Mouse (Mus musculus) adrenal gland, adult 18-20 months (tissue): ENCODE measurements around the gene Pirt. TPM values are rescaled to one million over a fixed set of nuclear protein-coding genes. Genes with fewer than 3 reads are reported as not detected.

ENCODE experiments used
- DNase-seq, 2 experiments: peaks; one replicate each; pipeline ENCODE4 v3.0.0; 2021 to 2022; ENCODE audit warnings: low spot score in 2 of 2
- long read RNA-seq, 2 experiments: library from polyadenylated mRNA; stranded (forward); transcript quantifications; one replicate each; pipeline ENCODE4 v2.0.0; 2021
- total RNA-seq, 2 experiments: library from RNA; stranded (reverse); gene quantifications; 1 replicate in 1 of 2; 2 replicates in 1 of 2; pipeline ENCODE4 v1.2.3; 2021

The Pirt gene
- 1 to 10 TPM; 7.5 to 9.9 TPM for total RNA-seq
- long read RNA-seq, experiment 1, full-length matches to known transcripts: 5 of 5 reads
- long read RNA-seq, experiment 1, partial matches to known transcripts: 0 of 5 reads
- long read RNA-seq, experiment 1, other reads (novel, unspliced or antisense): 0 of 5 reads
- long read RNA-seq, experiment 2, full-length matches to known transcripts: 2 of 4 reads
- long read RNA-seq, experiment 2, partial matches to known transcripts: 0 of 4 reads
- long read RNA-seq, experiment 2, other reads (novel, unspliced or antisense): 2 of 4 reads

DNA sequence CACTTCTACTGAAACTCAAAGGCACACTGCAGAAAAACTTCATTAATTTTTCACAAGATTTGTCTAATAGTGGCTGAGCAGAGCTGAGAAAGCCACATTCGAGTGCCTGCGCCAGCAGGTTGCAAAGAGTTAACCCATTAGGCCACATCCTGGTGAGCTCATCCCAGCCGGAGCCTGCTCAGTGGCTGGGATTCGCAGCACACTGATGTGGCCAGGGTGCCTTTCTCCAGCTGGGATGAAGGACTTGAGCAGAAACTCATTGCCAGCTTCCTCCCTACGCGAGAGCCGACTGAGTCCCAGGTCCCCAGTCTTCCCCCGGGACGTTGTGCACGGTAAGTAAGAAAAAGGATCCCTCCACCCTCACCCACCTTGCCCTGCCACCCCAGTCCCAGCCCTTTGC, at the start of gene Pirt:
Gene Pirt, plus strand, starts transcription at position 171 of the 400 bp plus-strand sequence.
- DNase-seq: no peak

DNA sequence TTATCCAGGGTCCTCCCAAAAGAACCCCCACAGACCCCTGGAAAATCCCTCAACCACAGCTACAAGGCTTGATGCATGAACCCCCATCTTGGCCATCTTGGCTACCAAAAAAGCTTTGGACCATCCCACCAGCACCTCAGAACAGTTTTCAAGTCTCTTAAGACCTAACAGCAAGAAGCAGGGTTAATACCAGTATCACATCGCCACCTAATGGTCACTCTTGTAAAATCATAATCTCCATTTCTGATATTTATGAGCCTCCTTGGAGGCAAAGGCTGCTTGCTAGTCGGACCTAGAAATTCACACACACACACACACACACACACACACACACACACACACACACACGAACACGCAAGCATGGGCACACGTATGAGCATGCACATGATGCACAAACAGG, 40.1 kb upstream of the Pirt start:
- DNase-seq: no peak

DNA sequence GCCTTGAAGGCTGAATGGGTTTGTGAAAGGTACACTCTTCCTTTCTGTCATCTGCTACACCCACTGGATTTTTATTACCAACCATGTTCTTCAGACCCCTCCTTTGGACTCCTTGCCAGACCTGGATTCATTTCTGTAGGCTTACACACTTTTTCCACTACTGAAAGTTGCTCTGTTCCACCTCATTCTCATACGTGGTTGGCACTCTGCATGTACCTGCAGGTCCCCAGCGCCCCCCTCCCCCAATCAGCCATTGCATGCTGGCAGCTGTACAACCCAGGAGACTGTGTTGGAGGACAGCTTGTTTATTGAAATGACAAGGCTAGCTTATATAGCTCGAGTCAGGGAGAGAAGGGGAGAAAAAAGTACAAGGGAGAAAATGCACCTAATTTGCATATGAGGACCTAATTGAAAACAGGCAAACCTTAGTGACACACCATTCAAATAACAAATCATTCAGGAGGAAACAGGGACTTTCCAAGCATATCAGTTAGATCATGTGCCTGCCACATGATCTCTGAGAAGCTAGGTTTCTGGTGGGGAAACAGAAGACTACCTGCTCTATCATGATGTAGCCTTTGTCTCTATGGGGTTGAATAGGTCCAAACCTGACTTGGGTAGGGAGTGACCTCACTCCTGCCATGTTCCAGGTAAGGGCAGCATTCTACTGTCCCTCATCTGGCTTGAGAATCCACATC, 38.9 kb upstream of the Pirt start:
- DNase-seq: no peak

DNA sequence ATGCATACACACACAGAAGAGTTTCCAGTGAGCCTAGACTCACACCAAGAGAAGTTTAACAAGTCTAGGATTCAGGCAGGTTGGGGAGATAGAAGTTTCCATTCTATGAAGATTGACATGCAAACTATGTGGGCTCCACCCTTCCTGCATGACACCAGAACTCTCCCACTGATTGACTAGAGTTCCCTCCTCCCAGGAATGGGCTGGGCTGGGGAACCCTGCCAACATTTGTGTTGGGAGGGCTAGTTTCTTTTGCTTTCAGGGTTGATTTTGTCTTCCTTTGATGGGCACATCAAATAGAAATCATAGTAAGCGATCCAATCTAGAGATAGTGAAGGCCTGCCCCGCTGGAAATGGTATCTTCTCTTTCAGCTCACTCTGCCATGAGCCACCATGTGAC, 30.5 kb upstream of the Pirt start:
- no peak for DNase-seq

DNA sequence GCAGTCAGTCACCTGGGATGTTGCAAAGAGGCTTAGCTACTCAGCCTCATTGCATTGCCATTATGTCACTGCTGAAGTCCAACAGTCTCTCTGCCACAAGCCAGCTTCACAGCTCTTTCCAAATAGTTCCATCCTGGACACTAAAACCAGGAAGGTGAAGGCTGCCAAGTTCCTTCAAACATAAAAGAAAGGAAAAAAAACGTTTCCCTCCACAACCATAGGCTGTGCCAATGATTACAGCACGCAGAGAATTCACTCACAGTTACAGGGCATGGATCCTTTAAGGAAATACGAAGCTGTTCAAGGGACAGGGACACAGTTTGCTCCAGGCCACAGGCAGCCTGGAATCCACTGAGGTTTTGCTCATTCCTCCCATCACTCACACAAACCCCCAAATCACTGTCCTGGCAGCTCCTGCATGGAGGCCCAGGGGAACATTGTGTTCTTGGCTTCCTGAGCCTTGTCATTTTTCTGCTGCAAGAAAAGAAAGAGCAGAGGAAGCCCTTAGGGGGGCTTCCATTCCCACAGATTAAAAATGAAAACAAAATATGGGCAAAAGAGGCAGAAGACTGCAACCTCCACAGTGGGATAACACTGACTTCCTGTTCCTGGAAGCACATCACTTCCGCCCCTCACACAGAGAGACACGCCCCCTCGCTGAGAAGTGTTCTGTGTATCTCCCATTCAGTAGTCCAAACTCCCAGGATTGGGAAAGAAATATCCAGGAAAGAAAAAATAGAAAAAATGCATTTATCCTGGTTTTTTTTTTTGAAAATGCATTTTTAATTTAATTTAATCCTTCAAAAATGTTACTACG, 29.3 kb upstream of the Pirt start:
- DNase-seq: no peak

DNA sequence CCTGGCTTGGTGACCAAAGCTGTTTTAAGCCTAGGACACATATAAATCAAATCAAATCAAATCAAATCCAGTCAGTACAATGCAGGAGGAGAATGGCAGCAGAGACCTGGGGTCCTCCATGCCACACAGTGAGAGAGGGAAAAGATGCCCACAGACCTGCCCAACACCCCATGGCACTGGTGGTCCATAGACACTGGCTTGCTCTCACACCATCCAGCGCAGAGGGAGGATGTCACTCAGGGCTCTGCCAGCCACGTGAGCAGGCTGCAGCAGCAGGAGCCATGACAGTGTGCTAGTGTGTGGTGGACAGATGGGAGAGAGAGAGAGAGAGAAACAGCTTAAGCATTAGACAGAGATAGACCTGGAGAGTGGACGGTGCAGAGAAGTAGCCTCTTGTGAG, 19.2 kb upstream of the Pirt start:
- DNase-seq: no peak

DNA sequence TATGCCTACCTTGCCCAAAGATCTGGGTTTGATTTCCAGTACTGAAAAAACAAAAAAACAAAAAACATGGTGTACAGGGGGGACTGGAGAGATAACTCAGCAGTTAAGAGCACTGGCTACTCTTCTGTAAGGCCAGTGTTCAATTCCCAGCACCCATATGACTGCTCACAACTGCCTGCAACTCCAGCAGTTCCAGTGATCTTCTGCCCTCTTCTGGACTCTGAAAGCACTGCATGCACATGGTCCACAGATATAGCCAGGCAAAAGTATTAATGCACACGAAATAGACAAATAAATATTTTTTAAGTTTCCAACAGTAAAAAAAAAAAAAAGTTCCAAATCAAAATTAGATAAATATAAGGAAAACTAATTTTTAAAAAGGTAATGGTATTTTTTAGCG, 13.0 kb upstream of the Pirt start:
- DNase-seq: no peak

DNA sequence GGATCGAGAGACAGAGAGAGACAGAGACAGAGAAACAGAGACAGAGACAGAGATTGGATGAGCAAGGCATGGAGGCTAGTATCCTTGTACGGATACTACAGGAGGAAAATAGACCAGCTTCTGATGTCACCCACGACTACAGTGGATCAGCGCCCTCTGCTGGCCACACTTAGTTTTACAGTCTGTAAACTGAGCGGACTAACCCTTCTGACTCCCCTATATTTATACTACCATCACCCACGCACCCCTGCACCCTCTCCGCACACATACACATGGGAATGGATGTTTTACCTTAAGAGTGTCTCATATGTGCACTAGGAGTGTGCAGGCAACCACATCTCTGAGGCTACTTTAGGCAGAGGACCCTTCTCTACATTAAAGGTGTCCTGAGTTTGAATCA, 12.4 kb upstream of the Pirt start:
- peak; percentile 54 to 63 for DNase-seq

DNA sequence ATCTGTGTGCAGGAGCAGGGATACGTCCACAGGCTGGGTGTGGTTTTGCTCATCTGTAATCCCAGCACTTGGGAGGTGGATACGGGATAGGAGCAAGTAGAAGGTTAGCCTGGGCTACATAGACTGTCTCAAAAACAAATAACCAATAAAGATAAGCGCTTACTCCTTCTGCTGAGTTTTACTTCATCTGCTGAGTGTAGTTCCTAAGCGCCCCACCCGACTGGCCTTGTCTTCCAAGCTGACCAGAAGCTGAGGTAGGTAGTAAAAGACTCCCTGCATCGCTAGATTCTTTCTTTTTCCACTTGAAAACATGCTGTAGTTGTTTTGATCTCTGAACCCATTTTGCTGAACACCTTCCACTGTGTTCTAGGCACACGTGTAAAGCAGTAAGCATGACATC, 9.0 kb upstream of the Pirt start:
- DNase-seq: no peak

DNA sequence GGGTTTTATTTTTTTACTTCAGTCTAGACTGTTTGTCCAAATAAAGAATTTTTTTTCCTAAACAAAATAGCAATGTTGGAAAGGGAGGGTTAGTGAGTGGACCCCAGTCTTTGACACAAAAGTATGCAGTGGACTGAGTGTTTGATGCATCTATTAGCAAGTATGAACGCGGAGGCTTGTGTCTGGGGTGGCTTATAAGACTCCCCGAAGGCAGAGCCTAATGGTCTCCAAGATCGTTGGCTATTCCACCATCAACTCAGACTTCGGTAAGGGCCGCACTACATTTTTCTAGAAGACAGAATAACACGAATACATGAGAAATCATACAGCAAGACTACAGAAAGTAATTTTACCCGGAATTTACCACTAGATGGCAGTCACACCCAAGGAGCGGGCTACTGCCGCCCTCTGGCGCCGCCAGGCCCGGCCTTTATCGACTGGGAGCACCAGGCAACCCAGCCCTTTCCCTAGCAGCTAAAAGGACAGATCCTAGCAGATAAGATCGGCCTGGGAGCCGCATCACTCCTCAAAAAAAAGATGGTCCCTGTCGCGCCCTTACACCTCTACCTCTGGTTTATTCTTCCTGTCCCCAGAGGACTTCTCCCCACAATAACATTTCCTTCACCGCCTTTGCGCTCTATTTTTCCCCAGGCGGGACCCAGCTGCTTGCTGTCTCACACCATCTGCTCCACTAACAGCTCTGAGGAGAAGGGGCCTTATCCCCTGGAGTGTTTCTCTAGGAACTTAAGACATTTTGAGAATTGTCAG, 6.0 kb upstream of the Pirt start:
- DNase-seq: peak; percentile 55 to 57

DNA sequence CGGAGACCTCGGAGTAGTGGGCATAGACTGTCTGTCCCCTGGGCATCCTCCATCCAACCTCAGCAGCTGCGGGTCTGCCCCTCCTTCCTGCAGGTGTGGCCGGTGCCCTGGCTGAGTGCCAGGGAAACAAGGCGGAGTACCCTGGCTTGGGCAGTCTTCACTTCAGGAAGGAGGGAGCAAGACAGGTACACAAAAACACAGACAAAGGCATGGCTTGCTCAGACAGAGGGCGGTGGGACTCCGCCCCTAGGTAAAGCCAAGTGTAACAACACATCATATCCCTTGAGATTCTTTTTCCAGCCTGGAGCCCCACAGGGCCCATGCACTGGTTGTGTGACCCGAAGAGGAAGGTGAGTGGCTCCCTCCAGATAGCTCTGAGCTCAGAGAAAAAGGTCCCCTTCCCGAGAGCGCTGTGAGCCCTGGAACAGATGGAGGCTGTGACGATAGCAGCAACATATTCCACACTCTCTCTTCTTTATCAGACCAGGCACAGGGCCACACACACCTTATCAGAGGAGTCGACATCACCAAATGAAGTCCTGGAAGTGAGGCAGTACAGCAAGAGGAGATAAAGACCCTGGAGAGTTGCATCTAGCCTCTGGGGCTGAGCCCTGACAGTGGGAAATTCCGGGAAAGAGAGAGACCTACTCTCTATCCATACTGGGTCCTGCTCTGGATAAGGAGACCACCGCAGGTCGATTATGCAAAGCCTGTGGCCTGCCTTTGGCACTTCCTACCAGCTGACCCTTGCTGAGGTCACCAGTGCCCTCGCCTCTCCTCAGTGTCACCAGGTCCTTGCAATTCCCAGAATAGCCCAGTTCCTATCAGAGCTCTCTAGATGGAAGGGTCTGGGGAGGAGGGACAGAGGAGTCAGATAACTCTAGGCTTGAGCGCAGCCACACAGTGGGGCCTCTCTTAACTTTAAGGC, 1.0 kb downstream of the Pirt start:
- DNase-seq: no peak

DNA sequence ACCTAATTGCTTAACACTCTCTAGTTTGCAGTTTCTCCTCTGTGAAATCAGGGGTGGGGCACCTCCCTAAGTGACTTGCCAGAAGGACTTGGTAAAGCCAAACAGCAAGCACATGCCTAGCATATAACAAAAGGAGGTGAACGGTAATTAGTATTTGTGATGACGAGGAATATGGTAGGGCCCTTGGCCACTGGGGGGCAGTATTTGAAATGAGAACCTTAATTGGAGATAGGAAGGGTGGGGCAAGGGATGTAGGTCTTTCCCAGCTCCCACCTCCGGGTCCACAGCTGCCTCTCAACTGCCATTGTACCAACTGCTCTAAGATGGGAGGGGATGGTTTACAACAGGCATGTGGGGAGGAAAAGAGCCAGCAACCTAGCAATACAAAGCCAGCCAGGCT, 2.5 kb downstream of the Pirt start:
- peak; percentile 33 for DNase-seq

DNA sequence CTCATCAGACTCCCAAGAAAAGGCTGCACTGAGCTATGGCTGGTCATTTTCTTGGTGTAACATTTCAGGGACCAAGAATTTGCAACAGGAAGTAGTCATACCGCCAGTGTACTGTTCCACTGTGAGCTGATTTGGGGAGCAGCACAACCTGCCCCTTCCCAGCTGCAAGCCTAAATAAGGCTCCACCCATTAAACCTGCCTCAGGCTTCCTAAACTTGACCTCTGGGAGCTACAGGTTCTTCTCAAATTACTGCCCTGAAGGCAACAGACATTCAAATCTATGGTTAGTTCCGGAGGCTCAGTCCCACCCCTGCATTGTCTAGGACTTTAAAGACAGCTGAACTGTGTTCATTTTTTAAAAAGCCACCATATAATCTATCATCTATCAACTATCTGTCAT, 8.2 kb downstream of the Pirt start:
- no peak for DNase-seq

DNA sequence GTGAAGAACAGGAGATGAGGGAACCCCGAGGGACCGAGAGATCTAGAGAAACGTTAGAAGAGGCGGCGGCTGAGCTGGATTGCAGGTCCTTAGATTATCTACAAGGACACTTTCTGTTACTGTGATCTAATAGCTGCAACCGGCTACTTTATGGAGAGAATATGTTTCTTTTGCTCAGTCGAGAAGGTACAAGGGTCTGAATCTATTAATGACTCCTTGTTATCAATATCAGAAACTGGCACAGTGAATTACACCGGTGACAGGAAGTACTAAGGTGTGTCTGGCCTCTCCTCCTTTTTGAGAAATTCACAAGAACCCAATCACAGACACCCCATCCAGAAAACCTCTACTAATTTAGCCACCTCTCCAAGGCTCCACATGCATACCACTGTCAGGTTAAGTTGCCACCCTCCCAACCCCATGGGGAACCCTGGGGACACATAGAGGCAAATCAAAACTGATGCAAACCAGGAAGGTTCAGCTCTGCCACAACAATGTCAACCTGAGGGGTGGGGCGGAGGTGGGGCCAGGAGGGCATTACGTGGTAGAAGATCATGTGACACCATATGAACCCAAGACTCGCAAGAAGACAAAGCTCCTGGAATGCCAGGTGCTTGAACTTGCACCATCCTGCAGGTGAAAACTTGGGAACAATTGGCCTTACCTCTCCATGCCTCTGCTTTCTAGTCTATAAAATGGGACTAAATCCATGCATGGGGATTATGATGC, 12.5 kb downstream of the Pirt start:
- no peak for DNase-seq

DNA sequence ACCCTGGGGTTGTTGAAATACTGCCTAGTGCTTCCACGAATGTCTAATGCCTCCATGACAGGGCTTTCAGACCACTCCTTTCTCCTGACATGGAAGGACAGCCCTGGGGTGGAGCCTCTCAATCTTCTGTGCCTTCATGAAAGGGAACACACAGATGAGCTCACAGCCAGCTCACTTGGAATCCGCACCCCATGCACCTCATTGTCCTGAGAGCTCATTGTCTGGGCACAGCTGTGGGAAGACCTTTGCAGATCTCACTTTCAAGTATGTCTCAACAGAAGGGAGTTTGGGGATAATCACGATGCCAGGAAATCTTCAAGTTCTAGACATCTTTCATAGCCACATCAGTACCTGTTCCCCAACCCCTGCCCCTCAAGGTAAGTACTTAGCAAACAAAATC, 16.5 kb downstream of the Pirt start:
- DNase-seq: no peak

DNA sequence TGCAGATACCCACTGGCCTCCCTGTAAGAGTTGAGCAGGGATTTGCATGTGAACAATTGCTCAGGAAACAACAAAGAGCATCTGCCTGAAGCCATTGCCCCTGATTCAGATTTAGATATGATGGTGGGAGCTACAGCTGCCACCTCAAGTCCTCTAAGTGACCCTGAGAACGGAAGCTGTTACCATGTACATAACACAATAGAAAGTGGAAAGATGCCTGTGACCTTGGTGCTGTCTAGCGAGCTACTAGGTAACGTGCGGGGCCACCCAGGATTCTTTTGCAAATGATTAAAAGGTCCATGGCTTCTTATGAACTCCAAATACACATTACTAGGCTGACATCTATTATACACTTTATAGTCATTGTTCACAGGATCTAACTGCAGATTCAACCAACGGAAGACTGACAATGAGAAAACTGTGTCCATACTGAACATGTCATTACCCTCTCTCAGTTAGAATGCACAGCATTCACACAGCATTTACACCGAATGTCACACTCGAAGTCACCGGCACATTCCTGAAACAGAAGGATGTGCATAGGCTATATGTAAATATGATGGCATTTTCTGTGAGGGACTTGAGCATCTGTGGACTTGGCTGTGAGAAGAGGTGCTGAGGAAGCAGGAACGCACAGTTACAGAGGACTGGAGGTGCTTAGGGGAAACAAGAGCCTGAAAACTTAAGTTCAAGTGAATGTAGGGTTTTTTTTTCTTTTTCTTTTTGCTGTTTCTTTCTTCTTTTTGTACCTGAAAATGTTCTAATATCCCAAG, 21.2 kb downstream of the Pirt start:
- no peak for DNase-seq

DNA sequence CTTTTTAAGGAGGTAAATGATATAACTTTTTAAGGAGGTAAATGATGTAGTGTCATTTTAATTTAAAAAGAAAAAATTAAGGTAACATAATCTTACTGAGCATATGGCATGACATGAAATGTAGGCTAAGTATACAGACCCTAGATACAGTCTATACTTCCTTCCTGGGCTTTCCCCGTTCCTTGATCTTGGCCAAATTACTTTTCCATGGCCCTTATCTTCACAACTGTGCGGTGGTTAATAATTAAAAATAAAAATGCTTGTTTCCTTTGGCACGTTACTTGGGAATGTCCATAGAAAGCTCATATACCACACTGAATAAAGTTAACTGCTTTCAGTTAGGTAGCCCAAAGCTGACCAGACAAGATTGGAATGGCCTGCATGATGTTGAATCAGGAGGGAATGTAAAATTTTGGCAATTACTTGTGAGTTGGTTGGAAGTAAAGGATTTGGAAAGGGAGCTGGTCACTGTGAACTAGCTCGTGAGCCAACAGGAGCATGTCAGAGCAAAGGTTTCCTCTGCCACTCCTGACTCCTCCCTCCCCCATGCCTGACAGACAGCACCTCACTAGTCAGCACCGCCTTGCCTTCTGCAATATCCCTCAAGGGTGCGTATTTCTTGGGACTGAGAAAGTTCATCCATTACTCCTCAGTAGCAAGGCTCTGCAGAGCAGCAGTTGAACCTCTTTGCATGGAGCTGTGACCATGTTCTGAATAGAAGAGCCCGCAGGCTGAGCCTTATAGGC, 22.8 kb downstream of the Pirt start:
- DNase-seq: no peak

DNA sequence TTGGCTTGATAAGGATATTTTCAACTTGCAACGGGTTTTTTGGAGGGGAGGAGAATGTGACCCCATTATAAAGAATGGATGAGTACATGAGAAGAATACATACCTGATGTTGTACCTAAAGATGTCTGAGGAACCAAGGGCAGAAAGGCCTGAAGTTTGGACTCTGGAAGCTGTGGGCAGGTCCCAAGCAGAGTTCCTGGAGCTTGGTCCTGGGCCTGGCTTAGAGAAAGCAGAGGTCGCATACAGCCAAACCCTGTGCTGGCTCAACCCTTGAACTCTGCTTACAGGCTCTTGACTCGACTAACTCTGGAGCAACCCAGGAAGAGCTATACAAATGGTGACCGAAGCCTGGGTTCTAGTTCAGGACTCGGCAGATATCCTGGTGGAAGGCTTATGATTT, 30.2 kb downstream of the Pirt start:
- no peak for DNase-seq
